ENCODE assay signal across 17 mouse cellular contexts in the genomic region with DNA sequence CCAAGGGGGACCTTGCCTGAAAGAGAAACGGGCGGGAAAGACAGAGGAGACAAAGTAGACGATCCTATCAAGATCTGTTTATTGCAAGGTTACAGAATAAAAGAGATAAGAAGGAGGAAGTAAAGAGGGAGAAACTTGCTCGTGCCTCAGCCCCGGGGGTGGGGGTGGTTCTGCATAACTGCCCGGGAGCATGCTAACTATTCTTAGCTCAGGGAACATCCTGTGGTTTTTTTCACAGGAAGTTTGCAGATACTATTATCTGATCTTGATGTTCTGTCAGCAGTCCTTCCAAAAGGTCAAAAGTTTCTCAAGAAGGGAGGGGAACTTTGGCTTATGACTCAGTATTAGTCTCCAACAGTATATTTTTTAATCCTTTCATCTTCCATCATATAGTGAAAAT.
A peak's percentile ranks its signal among the peaks of the same experiment; 100 is the strongest.
DNase-seq lines count a peak whose midpoint lies in the region; ATAC-seq and TF ChIP-seq lines count a peak whose summit lies in the region.
"Had no signal": no experiment of that assay in that cellular context is flagged by ENCODE, and none has a peak within 500 bp of the region (broad histone marks: within the 10 kb centered on the region; RNA-seq: fewer than 3 reads in every experiment).

No protein-coding gene starts in this region.

- no peak overlapping the region for H3K4me2 ChIP-seq in lung, postnatal 0 days (replicated peaks; ENCODE audit: low read depth, low read length)
- H3K4me2 ChIP-seq: midbrain, embryonic 13.5 days had no signal

- no peak overlapping the region for H3K9ac ChIP-seq in lung, postnatal 0 days (replicated peaks; ENCODE audit: low read depth)
- H3K9ac ChIP-seq: liver, embryonic 14.5 days; midbrain, embryonic 13.5 days had no signal

- no peaks in the 10 kb centered on the region for H3K9me3 ChIP-seq in lung, postnatal 0 days (ENCODE audit: low read length)

- peak; percentile 81 for DNase-seq in heart, adult 11 months
- DNase-seq in heart, postnatal 36 days: no peak
- peak; percentile 9 to 14 for DNase-seq in lung, adult 18-20 months
- no peak for DNase-seq in lung, postnatal 0 days (ENCODE audit: low spot score)
- peak; percentile 50 for DNase-seq in A20 (ENCODE audit: low read depth, low spot score)
- DNase-seq in lung, postnatal 25 days (ENCODE audit: low spot score): peak; percentile 23
- no peak for DNase-seq in gastrocnemius, postnatal 14 days
- DNase-seq in c-Kit-positive CD71-positive TER-119-positive erythroid progenitor cells, embryonic 14.5 days (ENCODE audit: low spot score): no peak
- DNase-seq: adrenal gland, postnatal 25 days; cerebellum, adult 18-20 months; cerebellum, postnatal 36 days; kidney, adult 8-10 months; layer of hippocampus, postnatal 36 days had no signal

- intact Hi-C loops in heart, postnatal 36 days (cut with DNase I): no loop called here
- intact Hi-C loops in gastrocnemius, postnatal 14 days (cut with DNase I; ENCODE audit: low total_unique reads): no loop called here

- H3K36me3 ChIP-seq in lung, postnatal 0 days (ENCODE audit: insufficient read depth, low read length): no peaks in the 10 kb centered on the region
- H3K36me3 ChIP-seq: forebrain, embryonic 10.5 days; midbrain, embryonic 13.5 days had no signal

- no peaks in the 10 kb centered on the region for H3K27me3 ChIP-seq in lung, postnatal 0 days (replicated peaks; ENCODE audit: insufficient read depth, low read length)
- H3K27me3 ChIP-seq: midbrain, embryonic 13.5 days had no signal

- H3K4me1 ChIP-seq in lung, postnatal 0 days (ENCODE audit: insufficient read depth, low read depth, low read length): no peaks in the 10 kb centered on the region
- H3K4me1 ChIP-seq: forebrain, embryonic 10.5 days; midbrain, embryonic 13.5 days had no signal

- H3K27ac ChIP-seq in lung, postnatal 0 days (ENCODE audit: low read length): no peak overlapping the region
- H3K27ac ChIP-seq: forebrain, embryonic 10.5 days; liver, embryonic 14.5 days; midbrain, embryonic 13.5 days; stomach, postnatal 0 days had no signal

- 53% methylated on average over 6 of the region's 6 CpGs for WGBS in lung, postnatal 0 days

- no peak for ATAC-seq in lung, postnatal 0 days
- ATAC-seq: midbrain, embryonic 13.5 days had no signal

- no peak for TF ChIP-seq CTCF in lung, postnatal 0 days (IDR thresholded peaks at IDR 0.05)

- H3K4me3 ChIP-seq in lung, postnatal 0 days (ENCODE audit: low read depth, low read length): no peak overlapping the region
- H3K4me3 ChIP-seq: forebrain, embryonic 10.5 days; midbrain, embryonic 13.5 days had no signal

- no peak for TF ChIP-seq EP300 in lung, postnatal 0 days (IDR thresholded peaks at IDR 0.05)

Comparison
In these comparisons a context has a peak if more than half of its experiments do, and no peak if none do; other contexts are left out.
1. DNase-seq: peak in heart, adult 11 months (single experiment), lung, adult 18-20 months (2 of 2), A20 (single experiment) and lung, postnatal 25 days (single experiment); none in heart, postnatal 36 days (0 of 2), lung, postnatal 0 days (single experiment), gastrocnemius, postnatal 14 days (single experiment) and c-Kit-positive CD71-positive TER-119-positive erythroid progenitor cells, embryonic 14.5 days (single experiment).